Mouse (Mus musculus): ENCODE results near the gene Tob2. TPM values are rescaled to one million over a fixed set of nuclear protein-coding genes. Genes with fewer than 3 reads are reported as not detected.

Gene Tob2
- total and polyA plus RNA-seq, 3 experiments, result 5.6 to 25.3 (median 22.0) TPM

DNA sequence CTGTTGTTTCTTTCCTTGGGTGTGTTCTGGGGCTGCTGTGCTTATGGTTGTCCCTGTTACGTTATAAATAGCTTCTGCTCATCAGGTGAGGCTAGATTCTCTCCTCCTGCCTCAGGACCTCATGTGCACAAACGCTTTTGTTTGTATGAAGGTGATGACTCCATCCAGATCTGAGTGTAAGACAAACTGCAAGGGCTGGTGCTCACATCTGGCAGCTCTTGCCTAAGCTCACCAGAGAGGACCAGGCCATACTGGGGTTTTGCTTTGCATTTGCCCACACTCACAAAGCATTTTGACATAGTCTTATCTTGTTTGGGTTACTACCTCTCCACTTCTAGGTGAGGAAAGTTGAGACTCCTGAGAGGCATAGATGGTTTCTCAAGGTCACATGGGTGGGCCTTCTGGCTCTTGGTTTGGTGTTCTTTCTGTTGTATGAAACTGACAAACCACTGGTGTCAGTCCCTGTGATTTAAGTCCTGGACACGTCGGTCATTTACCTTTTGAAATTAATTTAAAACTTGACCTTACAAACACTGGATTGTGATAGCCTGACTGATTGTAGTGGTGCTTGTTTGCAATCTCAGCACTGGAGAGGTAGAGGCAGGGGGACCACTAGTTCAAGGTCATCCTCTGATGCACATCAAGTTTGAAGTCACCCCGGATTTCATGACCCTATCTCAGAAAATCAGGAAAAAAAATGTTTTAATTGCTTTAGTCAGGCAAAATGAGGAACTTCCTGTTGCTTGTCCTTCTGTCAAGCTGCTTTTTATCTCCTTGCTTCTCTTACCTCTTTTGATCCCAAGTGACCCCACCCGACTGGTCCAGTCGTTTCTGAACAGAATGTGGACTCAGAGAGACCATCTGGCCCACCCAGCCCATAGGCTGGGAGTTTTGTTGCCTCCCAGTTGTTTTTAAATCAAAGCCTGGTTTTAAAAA, 45.6 kb downstream of the Tob2 start:
- H3K27ac ChIP-seq (ENCODE audit: insufficient read depth, low read depth), result no peak overlapping the region
- peaks cover 4 to 19% of the 10 kb centered on the region in 2 experiments for H3K4me1 ChIP-seq (ENCODE audit: control insufficient read depth in 1 of 2, insufficient read depth in 2 of 2)
- H3K4me3 ChIP-seq (replicated peaks in 1 of 3; ENCODE audit: low read depth in 2 of 3, low read length in 2 of 3, poor library complexity in 1 of 3), result peak overlapping the region in 1 of 3 experiments; percentile 10
- H3K27me3 ChIP-seq (replicated peaks), result peaks cover 18% of the 10 kb centered on the region
- H3K79me2 ChIP-seq (replicated peaks; ENCODE audit: control insufficient read depth, extremely low read depth, insufficient read depth, poor library complexity, severe bottlenecking), result peaks cover 9% of the 10 kb centered on the region; the same call in 1 of the 2 replicates
- dilution Hi-C loops (cut with MboI; ENCODE audit: extremely low pct_ligation_motif_present, extremely low pct_unique_long_range_greater_than_20kb, low sequenced_read_pairs) (no loop called here), in situ Hi-C loops (cut with MboI; ENCODE audit: low pct_ligation_motif_present, low pct_unique_long_range_greater_than_20kb, low sequenced_read_pairs) (no loop called here)
- peaks cover 19 to 36% of the 10 kb centered on the region in 2 experiments for H3K36me3 ChIP-seq (replicated peaks in 1 of 2; ENCODE audit: control insufficient read depth in 1 of 2, insufficient read depth in 1 of 2, low read length in 1 of 2)
- DNase-seq (ENCODE audit: extremely low read depth), result no peak
- H3K4me2 ChIP-seq (ENCODE audit: insufficient read depth, low read depth, poor library complexity, severe bottlenecking), result peak overlapping the region; percentile 59
- TF ChIP-seq CHD2 (IDR thresholded peaks at IDR 0.05; ENCODE audit: low read length) (no peak), MAZ (IDR thresholded peaks at IDR 0.05; ENCODE audit: low read depth, low read length) (no peak), ZNF384 (IDR thresholded peaks at IDR 0.05; ENCODE audit: low read depth, low read length) (no peak), ZC3H11A (IDR thresholded peaks at IDR 0.05; ENCODE audit: low read depth, low read length) (no peak), MAX (IDR thresholded peaks at IDR 0.05; ENCODE audit: low read length) (no peak), RCOR1 (conservative IDR thresholded peaks at IDR 0.05; ENCODE audit: low read depth, low read length) (no peak), POLR2AphosphoS2 (IDR thresholded peaks at IDR 0.05; ENCODE audit: low read depth, low read length) (no peak)
- H3K9ac ChIP-seq (ENCODE audit: insufficient read depth, low read depth), result peak overlapping the region; percentile 92
- no peaks in the 10 kb centered on the region for H3K9me3 ChIP-seq (replicated peaks; ENCODE audit: low read length)

DNA sequence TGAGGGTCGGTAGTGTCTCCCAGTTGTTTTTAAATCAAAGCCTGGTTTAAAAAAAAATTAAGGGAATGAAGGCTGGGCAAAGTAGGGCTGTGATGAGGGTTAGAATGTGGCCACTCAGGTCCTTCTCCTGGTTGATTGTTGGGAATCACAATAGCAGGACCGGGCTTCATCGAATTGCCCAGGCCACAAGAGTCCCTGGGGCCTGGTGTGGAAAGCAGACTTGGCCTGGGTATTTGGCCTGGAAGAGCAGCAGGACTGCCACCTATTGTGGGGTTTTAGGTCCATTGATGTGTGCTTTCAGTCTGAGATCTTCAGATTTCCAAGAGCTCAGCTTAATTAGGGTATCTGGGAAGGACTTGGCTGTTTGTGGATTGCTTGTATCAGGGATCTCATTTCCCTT, 46.3 kb downstream of the Tob2 start:
- H3K36me3 ChIP-seq (replicated peaks in 1 of 2; ENCODE audit: control insufficient read depth in 1 of 2, insufficient read depth in 1 of 2, low read length in 1 of 2), result peaks cover 15 to 30% of the 10 kb centered on the region in 2 experiments
- DNase-seq (ENCODE audit: extremely low read depth), result no peak
- peaks cover 4 to 19% of the 10 kb centered on the region in 2 experiments for H3K4me1 ChIP-seq (ENCODE audit: control insufficient read depth in 1 of 2, insufficient read depth in 2 of 2)
- TF ChIP-seq JUND (conservative IDR thresholded peaks at IDR 0.05; ENCODE audit: low read depth, low read length) (no peak), USF1 (IDR thresholded peaks at IDR 0.05; ENCODE audit: low read depth, low read length) (no peak), MYC (IDR thresholded peaks at IDR 0.05; ENCODE audit: low read depth, low read length) (no peak), E2F4 (IDR thresholded peaks at IDR 0.05; ENCODE audit: insufficient replicate concordance, low read depth, low read length) (no peak), MAX (IDR thresholded peaks at IDR 0.05; ENCODE audit: low read length) (no peak), CTCF (conservative IDR thresholded peaks at IDR 0.05 in 1 of 2, IDR thresholded peaks at IDR 0.05 in 1 of 2; ENCODE audit: low read depth in 2 of 2, low read length in 2 of 2) (peak in 1 of 2 experiments; percentile 20; a peak in 1 of 4 replicates), RAD21 (IDR thresholded peaks at IDR 0.05; ENCODE audit: low read depth, low read length) (no peak), IRF4 (IDR thresholded peaks at IDR 0.05; ENCODE audit: low read depth, low read length) (no peak)
- H3K27ac ChIP-seq (ENCODE audit: insufficient read depth, low read depth), result no peak overlapping the region; the same call in 1 of the 2 replicates
- in situ Hi-C loops (cut with MboI; ENCODE audit: low pct_ligation_motif_present, low pct_unique_long_range_greater_than_20kb, low sequenced_read_pairs), result no loop called here
- H3K9ac ChIP-seq (ENCODE audit: insufficient read depth, low read depth), result peak overlapping the region; percentile 92
- peaks cover 24% of the 10 kb centered on the region for H3K27me3 ChIP-seq (replicated peaks)
- dilution Hi-C loops (cut with MboI; ENCODE audit: extremely low pct_ligation_motif_present, extremely low pct_unique_long_range_greater_than_20kb, low sequenced_read_pairs), result no loop called here
- H3K9me3 ChIP-seq (replicated peaks; ENCODE audit: low read length), result no peaks in the 10 kb centered on the region
- peaks cover 9% of the 10 kb centered on the region; the same call in 1 of the 2 replicates for H3K79me2 ChIP-seq (replicated peaks; ENCODE audit: control insufficient read depth, extremely low read depth, insufficient read depth, poor library complexity, severe bottlenecking)
- peak overlapping the region; percentile 59 for H3K4me2 ChIP-seq (ENCODE audit: insufficient read depth, low read depth, poor library complexity, severe bottlenecking)
- H3K4me3 ChIP-seq (replicated peaks in 1 of 3; ENCODE audit: low read depth in 2 of 3, low read length in 2 of 3, poor library complexity in 1 of 3), result peak overlapping the region; percentile 68 to 82 (median 68)

Data from CH12.LX (cell line).